Mouse (Mus musculus): Measurements from ENCODE around the gene Cadps2.

DNA sequence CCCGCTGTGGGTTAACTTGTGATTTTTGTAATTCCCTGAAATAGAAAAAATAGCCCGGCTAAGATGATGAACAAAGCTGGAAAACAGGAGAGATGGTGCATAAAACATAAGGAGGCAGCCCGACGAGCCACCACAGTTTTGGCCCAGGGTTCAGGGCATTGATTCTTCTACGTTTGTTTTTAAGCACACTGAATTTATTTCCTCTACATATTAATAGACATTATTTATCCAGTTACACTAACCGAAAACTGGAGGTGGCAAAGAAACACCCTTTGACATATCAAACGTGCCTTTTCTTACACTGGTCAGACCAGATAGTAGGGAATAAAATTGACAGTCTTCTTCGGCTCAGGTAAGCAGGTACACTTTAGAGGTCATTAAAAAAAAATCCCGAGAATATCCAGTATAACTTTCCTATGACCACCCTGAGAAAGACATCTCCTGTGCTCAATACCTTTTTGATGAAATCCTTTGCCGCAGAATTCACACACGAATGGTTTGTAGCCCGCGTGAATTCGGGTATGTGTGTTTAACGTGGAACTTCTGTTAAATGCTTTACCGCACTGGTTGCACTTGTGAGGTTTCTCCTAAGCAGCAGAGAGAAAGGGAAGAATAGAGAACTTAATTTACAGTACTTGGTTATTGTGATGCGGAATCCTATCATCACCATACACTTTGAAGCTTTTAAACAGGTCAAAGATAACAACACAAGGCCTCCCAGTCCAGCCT, 593.0 kb downstream of the Cadps2 start:
- no peak for TF ChIP-seq CTCF (IDR thresholded peaks at IDR 0.05; ENCODE audit: low read depth)
- TF ChIP-seq EP300 (IDR thresholded peaks at IDR 0.05; ENCODE audit: low read depth), result no peak
